In genomic region chr4:120286761-120287241, GRCm38 (mm10) we compare ENCODE assay signal across 7 mouse cellular contexts. TPM values are rescaled to one million over a fixed set of nuclear protein-coding genes. Genes with fewer than 3 reads are reported as not detected.
DNase-seq lines count a peak whose midpoint lies in the region; ATAC-seq and TF ChIP-seq lines count a peak whose summit lies in the region.

No protein-coding gene starts in this region.

- no peak for DNase-seq in spleen, adult 2 months (ENCODE audit: low read depth in 1 of 2, low spot score in 2 of 2)
- no peak for DNase-seq in spleen, adult 12 weeks (ENCODE audit: low spot score)
- peak; percentile 53 for DNase-seq in embryo, embryonic 11 days
- peak; percentile 48 for DNase-seq in stomach, postnatal 0 days (ENCODE audit: low spot score)
- DNase-seq in adipocyte (ENCODE audit: low spot score), result no peak

- peaks cover 12% of the 10 kb centered on the region for H3K4me1 ChIP-seq in spleen, adult 2 months (ENCODE audit: control insufficient read depth, insufficient read depth, insufficient read length)
- peaks cover 67% of the 10 kb centered on the region for H3K4me1 ChIP-seq in hindbrain, embryonic 15.5 days (replicated peaks)
- peaks cover 23% of the 10 kb centered on the region for H3K4me1 ChIP-seq in lung, embryonic 16.5 days (replicated peaks; ENCODE audit: control insufficient read depth, insufficient read depth, low read length)
- peaks cover 6% of the 10 kb centered on the region for H3K4me1 ChIP-seq in stomach, postnatal 0 days (replicated peaks; ENCODE audit: control insufficient read depth, insufficient read depth)

- 1% methylated on average over 53 of the region's 53 CpGs for WGBS in spleen, adult 2 months
- under 1% methylated on average over 53 of the region's 53 CpGs for WGBS in hindbrain, embryonic 15.5 days
- under 1% methylated on average over 53 of the region's 53 CpGs for WGBS in lung, embryonic 16.5 days
- under 1% methylated on average over 53 of the region's 53 CpGs for WGBS in stomach, postnatal 0 days

- no peak for TF ChIP-seq EP300 in stomach, postnatal 0 days (optimal IDR thresholded peaks at IDR 0.05)

- peak overlapping the region; percentile 55 for H3K4me3 ChIP-seq in spleen, adult 2 months (ENCODE audit: extremely low read depth, insufficient read depth, insufficient read length)
- H3K4me3 ChIP-seq in hindbrain, embryonic 15.5 days, result peak overlapping the region; percentile 75
- peak overlapping the region; percentile 63 for H3K4me3 ChIP-seq in lung, embryonic 16.5 days (ENCODE audit: low read length)
- peak overlapping the region; percentile 59 for H3K4me3 ChIP-seq in stomach, postnatal 0 days (ENCODE audit: low read depth, low read length)

- no peaks in the 10 kb centered on the region for H3K36me3 ChIP-seq in spleen, adult 2 months (ENCODE audit: control insufficient read depth, insufficient read depth, low read length)
- H3K36me3 ChIP-seq in hindbrain, embryonic 15.5 days, result no peaks in the 10 kb centered on the region
- H3K36me3 ChIP-seq in lung, embryonic 16.5 days (ENCODE audit: control insufficient read depth, insufficient read depth, low read length), result no peaks in the 10 kb centered on the region
- no peaks in the 10 kb centered on the region for H3K36me3 ChIP-seq in stomach, postnatal 0 days (ENCODE audit: control insufficient read depth, insufficient read depth, low read length)

- ATAC-seq in hindbrain, embryonic 15.5 days (ENCODE audit: low FRiP score, low read depth), result no peak
- ATAC-seq in lung, embryonic 16.5 days (ENCODE audit: low read depth), result no peak
- no peak for ATAC-seq in stomach, postnatal 0 days (ENCODE audit: low FRiP score, low TSS enrichment)

- no peak for TF ChIP-seq CTCF in spleen, adult 2 months (IDR thresholded peaks at IDR 0.05; ENCODE audit: extremely low read depth, insufficient read depth, insufficient read length, insufficient replicate concordance)
- no peak for TF ChIP-seq CTCF in stomach, postnatal 0 days (IDR thresholded peaks at IDR 0.05; ENCODE audit: low read depth)

- peak overlapping the region; percentile 62 for H3K9ac ChIP-seq in hindbrain, embryonic 15.5 days
- H3K9ac ChIP-seq in lung, embryonic 16.5 days (ENCODE audit: low read length), result peak overlapping the region; percentile 67
- peak overlapping the region; percentile 63 for H3K9ac ChIP-seq in stomach, postnatal 0 days (ENCODE audit: low read length)

- peak overlapping the region; percentile 85 for H3K4me2 ChIP-seq in hindbrain, embryonic 15.5 days
- H3K4me2 ChIP-seq in lung, embryonic 16.5 days (ENCODE audit: low read depth, low read length), result peak overlapping the region; percentile 100
- peak overlapping the region; percentile 99 for H3K4me2 ChIP-seq in stomach, postnatal 0 days (replicated peaks; ENCODE audit: low read depth)

- H3K27ac ChIP-seq in spleen, adult 2 months (ENCODE audit: insufficient read depth, low read length), result no peak overlapping the region
- peak overlapping the region; percentile 80 for H3K27ac ChIP-seq in hindbrain, embryonic 15.5 days (replicated peaks)
- H3K27ac ChIP-seq in lung, embryonic 16.5 days (ENCODE audit: low read length), result no peak overlapping the region
- H3K27ac ChIP-seq in stomach, postnatal 0 days (replicated peaks), result no peak overlapping the region

- no peak for TF ChIP-seq POLR2A in spleen, adult 2 months (IDR thresholded peaks at IDR 0.05; ENCODE audit: low read depth, low read length)

- no peaks in the 10 kb centered on the region for H3K9me3 ChIP-seq in hindbrain, embryonic 15.5 days
- no peaks in the 10 kb centered on the region for H3K9me3 ChIP-seq in lung, embryonic 16.5 days (ENCODE audit: control insufficient read depth, low read length)
- H3K9me3 ChIP-seq in stomach, postnatal 0 days (ENCODE audit: control insufficient read depth, low read length), result no peaks in the 10 kb centered on the region

- H3K27me3 ChIP-seq in spleen, adult 2 months (ENCODE audit: control insufficient read depth, insufficient read depth, low read length), result peaks cover 18% of the 10 kb centered on the region
- 0 out of 2 replicates have a peak, but pooled peaks cover 8% of the 10 kb centered on the region for H3K27me3 ChIP-seq in hindbrain, embryonic 15.5 days
- peaks cover 38% of the 10 kb centered on the region for H3K27me3 ChIP-seq in lung, embryonic 16.5 days (ENCODE audit: control insufficient read depth, insufficient read depth, low read depth, low read length)
- peaks cover 2% of the 10 kb centered on the region; the same call in 1 of the 2 replicates for H3K27me3 ChIP-seq in stomach, postnatal 0 days (ENCODE audit: control insufficient read depth, insufficient read depth, low read length)

RNA-seq across cellular contexts. Expression of gene Foxo6, which starts 0.3 kb away (rescaled TPM):
- 0.20 and 0.26 TPM in 2 replicates for polyA plus RNA-seq in spleen, adult 2 months (2012; rRNA removed)
- 1.0 and 1.3 TPM in 2 replicates for polyA plus RNA-seq in hindbrain, embryonic 15.5 days (2015; fragmentation: Nextera tagmentation; extraction: Ambion mirVana)
- polyA plus RNA-seq in lung, embryonic 16.5 days (2015; fragmentation: Nextera tagmentation; extraction: Ambion mirVana), result 0.15 and 0.24 TPM in 2 replicates
- polyA plus RNA-seq in stomach, postnatal 0 days (2015; fragmentation: Nextera tagmentation; extraction: Ambion mirVana), result 0.28 and 0.53 TPM in 2 replicates

Comparison
In these comparisons a context has a peak if more than half of its experiments do, and no peak if none do; other contexts are left out.
1. DNase-seq: peak in embryo, embryonic 11 days (single experiment) and stomach, postnatal 0 days (single experiment); none in spleen, adult 2 months (0 of 2), spleen, adult 12 weeks (single experiment) and adipocyte (single experiment).
2. Peak in every context shown above with its lines, with median percentiles within 50 percentile points of each other: H3K4me3 ChIP-seq, H3K4me2 ChIP-seq and H3K9ac ChIP-seq.